Mouse (Mus musculus) c-Kit-positive CD71-positive TER-119-positive erythroid progenitor cells, embryonic 14.5 days (primary cell): ENCODE results near the gene A730049H05Rik.

Experiments used
- DNase-seq: peaks from one replicate; pipeline ENCODE4 v3.0.0-alpha.2; 2013; ENCODE audit warnings: low spot score

Gene A730049H05Rik

DNA sequence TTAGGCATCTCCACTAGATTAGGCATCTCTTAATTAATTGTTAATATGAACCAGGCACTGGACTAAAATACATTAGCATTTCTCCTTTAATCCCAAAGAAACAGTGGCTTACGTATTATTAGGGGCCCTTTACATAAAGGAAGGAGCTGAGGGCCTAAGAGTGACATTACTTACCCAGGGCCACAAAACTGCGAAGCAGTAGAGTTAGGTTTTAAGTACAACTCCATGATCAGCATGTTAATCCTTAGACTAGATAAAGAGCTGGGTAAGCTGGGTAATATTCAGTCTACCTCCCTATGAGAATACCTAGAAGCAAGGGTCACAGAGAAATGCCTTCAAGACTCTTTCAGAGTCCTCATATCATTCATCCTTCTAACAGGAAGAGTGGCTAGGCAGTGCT lies 12.9 kb downstream of the A730049H05Rik start:
- no peak for DNase-seq

DNA sequence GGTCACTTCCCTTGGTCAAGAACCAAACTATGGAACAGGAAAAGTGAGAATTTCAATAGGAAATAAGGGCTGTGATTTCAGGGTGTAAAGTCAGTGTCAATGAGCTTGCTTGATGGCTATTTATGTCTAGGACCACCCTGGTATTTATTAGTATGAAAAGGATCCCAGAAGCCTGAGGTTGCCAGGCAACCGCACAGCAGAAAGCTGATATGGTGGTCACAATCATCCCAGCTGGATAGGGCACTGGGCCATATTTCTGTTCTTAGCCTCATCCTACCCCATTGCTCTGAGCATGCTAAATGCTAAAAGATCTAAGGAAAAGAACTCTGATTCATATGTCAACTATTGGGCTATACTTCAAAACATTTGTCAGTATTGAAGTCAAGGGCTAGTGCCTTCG lies 14.8 kb downstream of the A730049H05Rik start:
- DNase-seq: no peak

DNA sequence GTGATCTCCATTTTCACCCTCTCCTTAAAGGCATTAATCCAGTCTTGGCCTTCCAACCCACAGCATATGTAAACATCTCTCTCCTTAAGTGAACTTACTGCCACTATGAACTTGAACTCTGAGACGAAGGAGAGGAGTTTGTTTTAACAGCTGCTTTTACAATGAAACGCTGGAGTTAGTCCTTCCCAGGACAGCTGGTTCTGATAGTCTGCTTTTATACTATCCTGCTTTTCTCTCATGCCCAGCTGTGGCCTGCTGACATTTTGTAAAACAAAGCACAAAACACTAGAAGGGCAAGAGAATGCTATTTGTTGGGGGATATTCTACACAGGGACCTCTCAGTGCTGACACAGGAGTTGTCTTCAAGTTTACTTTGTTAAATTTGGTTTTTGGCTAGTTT lies 25.7 kb downstream of the A730049H05Rik start:
- DNase-seq: no peak

DNA sequence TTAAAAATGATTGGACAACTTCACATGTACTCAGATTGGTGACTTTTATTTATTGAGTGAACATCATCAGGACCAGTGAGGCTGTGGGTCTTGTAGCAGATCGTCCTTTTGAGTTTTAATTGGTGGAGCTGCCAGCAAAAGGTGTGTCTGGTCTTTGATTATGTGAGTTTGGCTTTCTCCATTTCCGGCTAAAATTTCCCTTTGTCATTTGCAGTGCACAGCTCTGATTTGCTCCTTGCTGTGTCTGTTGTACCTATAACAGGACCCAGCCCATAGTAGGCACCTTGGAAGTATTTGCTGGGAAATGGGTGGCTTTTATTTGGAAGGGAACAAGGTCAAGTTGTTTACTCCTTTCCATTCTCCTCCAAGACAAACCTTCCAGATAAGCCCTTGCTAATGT lies 27.2 kb downstream of the A730049H05Rik start:
- no peak for DNase-seq

DNA sequence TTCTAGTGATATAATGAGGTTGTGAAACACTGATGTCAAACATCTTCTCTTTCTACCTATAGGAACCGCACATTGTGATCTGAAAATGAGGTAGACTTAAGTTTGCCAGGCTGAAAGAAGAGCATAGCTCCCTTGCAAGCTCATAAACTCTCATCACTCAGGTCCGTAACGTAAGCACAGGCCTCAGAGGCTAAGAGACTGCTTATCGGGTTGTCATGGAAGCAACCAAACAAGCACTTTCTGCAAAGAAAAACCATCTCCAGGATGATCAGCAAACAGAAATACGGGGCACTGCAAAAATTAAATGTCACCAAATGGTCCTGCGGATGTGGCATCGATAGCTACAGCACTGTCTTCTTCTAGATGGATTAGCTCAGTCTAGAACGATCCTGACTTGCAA lies 29.6 kb downstream of the A730049H05Rik start:
- no peak for DNase-seq

DNA sequence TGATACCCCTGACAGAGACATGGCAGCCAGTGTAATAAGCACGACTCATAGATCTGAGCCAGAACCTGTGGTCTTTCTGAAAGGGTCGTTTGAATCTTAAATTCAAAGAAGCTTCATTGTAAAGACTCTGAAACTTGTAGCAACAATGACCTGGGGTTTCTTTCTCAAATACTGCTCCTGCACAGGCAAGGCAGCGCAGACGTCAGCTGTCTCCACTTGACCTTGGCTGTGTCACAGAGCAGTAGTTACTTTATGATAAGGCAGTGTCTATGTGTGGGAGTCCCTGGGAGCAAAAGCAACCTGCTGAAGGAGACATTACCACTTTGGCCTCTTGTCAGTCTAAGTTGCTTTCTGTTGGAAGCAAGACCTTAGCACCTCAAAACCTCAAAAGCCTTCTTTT lies 30.3 kb downstream of the A730049H05Rik start:
- DNase-seq: no peak

DNA sequence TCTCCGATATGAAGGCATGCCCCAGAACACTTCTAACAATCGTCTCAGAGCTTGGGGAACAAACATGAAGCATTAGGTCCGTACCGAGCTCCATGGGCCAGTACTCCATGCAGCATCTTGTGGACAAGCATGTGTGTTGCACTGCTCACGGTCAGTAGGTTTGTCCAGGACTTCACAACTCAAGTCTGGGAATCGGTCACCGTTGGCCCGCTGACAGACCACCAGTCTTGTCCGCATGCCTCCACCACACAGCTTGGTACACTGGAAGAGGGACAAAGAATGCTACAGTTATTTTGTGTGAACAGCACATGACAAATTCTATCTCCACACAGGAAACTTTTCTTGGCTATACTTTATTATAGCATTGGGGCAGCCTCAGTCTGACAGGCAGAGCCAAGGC lies 32.9 kb downstream of the A730049H05Rik start:
- DNase-seq: no peak

DNA sequence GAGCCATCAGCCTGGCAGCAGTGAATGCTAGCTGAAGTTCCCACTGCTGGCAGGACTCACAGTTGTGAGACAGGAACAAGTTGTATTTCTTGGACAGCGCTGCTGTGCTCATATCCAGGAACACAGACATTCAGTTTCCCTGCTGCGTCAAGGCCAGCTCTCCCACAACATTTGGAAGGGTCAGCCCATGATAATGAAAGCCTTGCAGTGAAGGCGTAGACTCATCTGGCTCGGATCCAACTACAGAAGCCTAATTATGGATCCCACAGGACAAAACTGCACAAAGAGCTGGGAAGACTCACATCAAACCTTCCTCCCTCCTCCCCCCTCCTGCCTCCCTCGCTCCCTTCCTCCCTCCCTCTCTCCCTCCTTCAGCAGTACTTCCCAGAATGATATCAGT lies 34.0 kb downstream of the A730049H05Rik start:
- DNase-seq: no peak

DNA sequence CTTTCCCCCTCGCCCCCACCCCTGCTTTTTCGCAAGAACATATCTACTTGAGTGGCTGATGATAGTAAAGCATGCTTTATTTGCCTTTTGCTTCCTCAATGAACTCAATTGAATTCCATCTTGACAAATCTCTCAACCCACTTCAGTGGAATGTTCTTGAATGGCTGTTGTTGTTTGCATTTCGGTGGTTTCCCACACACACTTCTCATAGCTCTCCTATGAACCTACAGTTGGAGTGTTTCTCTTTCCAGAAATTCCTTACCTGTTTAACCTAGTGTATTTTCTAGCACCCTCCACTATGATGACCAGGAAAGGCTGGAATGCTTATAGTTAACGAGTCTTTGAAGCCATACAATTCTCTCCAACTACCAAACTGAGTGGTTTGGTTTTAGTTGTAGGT lies 38.6 kb downstream of the A730049H05Rik start:
- no peak for DNase-seq

DNA sequence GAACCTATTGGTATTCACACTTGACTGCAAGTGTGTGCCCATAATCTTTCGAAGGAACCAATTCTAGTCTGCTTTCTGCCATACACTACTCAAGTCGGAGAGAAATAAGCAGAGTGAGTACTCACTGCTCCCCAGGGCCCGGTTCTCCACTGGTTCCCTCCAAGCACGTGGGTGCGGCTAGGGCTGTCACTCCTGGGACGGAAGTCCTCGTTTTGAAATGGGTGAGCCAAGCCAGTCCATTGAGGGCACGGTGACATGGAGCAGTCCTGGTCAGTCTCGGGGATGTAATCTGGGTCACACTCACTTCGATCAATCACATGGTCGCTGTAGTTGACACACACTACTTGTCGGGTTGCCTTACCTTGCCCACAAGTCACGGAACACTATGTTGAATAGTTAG lies 41.5 kb downstream of the A730049H05Rik start:
- DNase-seq: no peak

DNA sequence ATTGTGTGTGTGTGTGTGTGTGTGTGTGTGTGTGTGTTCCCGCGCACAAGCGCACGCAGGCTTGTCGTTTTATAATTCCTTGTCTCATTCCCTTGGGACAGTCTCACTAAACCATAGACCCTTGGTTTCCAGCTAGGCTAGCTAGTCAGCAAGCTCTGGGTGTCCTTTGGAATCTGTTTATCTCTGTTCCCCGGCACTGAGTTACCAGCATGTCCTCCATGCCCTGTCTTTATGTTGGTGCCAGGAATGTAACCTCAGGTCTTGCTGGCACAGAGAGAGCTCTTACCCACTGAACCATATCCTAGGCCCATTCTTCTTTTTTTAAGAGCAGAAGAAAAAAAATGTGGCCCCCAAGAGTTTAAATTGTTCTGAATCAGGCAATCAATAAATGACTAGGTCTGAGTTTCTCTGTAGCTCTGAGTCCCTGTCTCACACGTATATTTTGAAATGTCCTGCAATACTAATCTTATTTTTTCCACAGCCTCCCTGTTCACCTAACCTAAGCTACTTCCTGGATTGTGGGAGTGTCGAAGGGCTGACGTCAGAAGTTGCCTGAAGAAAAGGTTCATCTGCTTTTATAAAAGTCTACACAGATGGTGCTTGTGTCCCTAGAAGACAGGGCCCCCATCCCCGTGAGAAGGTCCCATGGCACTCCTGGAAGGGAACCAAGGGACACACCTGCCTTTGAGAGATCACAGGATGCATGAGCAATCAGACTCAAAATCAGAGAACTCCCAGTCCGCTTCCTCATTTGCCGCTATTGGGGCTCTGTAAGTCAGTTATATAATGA lies 42.6 kb downstream of the A730049H05Rik start:
- DNase-seq: no peak

DNA sequence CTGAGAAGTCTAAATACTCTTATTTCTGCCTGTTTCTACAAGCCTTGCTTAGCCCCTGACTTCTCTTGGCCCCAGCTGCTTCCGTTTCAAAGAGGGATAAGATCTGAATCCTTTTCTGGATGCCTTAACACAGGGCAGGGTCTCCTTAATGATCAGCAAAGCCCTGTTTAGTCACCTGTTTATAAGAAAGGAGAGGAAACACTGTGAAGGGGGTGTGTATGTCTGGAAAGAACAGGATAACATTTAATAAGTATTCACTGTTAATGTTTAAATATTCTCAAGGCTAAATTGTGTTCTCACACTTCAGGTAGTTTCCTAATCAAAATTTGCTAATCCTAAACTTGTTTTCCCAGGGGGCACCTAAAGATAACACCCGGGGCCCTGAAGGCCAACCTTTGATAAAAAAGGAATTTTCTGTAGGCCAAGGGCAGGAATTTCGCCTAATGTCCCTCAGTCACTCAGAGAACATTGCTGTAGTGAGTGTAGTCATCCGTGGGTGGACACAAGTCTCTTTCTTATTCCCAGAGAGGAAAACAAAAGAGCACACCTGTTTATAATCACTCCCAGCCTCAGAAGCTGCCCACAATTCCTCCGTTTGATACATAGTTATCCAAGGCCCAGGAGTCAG lies 44.1 kb downstream of the A730049H05Rik start:
- no peak for DNase-seq

DNA sequence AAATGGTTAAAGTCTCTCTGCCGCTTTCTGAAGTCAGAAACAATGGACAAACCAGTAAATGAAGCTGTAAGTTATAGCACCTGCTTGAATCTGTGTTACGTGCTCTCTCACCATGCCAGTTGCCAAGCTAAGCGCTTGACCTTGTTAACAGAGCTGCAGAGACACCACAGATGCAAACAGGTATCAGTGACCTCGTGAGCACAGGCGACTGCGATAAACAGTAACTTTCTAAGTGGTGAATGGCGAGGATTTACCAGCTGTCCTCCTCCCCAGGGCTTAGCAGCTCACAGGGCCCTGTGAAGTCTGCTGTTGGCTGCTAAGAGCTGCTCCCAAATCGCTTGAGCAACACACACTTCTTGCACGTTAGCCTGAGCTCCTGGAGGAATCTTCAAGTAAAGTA lies 46.3 kb downstream of the A730049H05Rik start:
- DNase-seq: no peak

DNA sequence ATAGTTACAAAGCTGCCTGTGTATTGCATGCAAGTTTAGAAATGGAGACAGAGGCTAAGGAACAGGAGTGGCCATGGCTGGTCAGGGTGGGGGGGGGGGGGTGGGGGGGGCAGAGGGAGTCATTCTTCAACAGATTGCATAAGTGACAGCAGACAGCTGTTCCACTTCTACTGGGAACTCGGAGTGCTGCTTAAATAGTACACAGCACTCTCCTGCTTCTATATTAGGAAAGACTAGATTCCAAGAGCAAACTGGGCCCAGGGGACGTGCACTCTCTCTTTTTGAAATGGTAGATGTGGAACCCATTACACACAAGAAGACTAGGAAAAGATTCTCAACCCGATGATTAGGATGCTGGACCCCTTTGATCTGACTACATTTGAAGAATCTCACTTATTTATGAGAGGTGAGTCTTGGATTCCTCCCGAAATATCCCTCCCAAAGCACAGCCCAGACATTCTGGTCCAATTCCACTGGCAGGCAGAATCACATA lies 52.9 kb downstream of the A730049H05Rik start, which contains the start of gene Gm15737:
Gene Gm15737, plus strand, starts transcription at position 269 of the 493 bp plus-strand sequence.
- DNase-seq: no peak

DNA sequence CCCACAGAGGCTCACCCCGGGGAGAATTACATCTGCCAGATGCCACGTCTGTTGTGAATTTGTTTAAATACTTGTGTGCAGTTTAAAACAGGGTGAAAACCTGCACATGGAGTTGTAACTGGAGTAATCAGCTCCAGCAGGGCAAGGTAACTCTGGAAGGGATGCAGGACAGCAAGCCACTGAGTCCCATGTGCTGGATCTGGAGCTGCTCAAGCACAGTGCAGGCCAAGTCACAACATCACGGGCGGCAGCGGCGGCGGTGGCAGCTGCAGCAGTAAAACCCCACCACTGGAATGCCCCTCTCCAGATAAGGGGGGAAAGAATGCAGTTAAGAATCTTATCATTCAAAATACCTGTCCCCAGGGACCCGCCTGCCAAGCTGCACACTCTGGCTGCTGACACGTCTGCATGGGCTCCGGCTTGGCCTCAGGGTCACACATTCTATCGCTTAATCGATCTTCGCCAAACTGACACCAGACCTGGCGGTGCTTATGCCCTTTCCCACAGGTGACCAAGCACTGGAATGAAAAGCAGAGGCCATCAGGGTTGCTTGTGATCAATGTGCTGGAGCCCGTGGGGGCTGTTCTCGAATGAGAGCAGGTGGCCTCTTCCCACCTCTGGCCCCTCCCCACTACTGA lies 53.4 kb downstream of the A730049H05Rik start:
- no peak for DNase-seq

DNA sequence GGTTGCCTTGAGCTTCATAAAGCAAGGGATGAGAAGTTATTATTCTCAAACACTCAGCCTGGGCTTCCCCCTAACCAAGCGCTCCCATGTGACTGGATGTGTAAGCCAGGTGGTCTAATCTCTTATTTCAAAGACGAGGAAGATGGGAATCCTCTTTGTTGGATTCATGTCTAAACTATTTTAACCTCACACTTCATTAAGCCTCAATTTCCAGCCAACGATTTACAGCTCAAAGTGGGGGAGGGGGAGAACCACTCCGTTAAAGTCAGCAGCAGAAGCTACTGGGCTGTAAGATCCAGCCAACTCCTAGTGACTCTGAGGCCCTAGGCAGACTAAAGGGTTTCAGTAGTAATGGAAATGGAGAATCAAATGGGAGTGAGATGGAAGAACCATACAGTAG lies 55.5 kb downstream of the A730049H05Rik start:
- DNase-seq: no peak

DNA sequence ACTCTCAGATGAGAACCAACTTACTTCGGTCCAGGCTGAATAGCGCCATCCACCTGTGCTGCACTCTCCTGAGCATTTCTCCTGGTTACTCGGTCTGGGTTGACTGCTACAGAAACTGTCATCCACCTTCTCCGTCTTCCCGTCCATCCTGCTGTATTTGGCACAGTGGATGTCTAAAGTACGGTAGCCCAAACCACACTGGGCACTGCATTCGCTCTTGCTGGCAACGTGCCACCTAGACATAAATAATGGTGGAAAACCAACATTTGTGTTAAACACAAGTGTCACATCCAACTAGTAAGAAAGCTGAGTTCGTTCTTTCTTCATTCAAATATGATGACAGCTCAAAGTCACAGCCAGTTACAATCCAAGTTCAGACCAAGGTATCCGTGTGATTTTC lies 56.5 kb downstream of the A730049H05Rik start:
- no peak for DNase-seq

DNA sequence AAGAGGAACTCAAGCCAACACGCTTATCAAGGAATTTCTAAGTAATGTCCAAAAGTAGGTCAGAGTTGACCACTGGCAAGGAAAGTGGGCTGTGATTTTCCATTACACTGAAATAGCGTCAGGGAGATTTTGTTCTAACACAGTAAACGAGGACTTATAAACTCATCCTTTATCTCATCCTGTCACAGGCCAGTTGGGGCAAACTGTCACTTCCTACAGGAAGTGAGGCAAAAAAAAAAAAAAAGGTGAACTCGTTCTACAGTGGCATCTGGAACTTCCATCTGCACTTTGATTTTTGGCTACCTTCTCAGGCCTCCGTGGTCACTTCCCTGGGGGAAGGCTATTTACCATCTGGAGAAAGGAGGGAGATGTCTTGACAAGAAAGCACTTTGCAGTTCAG lies 58.6 kb downstream of the A730049H05Rik start:
- no peak for DNase-seq

DNA sequence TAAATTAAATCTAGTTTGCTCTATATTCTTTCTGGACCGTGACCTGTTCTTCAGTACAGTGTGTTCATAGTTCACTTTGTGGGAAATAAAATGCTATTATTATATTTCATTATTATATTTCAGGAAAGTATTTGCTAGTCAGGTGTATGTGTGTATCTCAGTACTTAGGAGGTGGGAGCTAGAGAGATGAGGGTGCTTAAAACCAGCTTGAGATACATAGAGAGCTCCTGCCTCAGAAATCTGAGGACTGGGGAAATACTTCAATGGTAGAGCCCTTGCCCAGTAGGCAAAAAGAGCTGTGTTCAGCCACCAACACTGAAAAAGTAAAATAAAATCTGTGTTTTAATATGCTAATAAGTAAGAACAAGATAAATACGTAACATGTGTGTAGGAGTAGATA lies 59.1 kb downstream of the A730049H05Rik start:
- DNase-seq: no peak

DNA sequence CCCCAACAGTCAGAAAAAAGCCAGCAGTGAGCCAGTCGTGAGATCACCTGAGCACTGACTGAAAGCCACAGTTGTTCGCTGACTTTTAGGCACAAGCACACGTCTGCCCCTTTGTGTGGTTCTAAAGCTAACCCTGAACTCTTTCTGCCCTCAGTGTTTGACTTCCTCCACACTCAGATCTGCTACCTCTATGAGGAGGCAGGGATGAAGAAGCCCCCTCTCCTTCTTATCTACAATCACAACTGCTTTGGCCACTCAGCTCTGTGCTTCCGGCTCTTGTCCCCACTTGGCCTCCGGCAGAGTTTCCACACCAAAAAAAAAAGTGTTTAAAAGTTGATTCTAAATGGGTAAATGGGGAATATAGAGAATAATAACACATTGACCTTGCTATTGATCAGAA lies 59.8 kb downstream of the A730049H05Rik start:
- DNase-seq: no peak

DNA sequence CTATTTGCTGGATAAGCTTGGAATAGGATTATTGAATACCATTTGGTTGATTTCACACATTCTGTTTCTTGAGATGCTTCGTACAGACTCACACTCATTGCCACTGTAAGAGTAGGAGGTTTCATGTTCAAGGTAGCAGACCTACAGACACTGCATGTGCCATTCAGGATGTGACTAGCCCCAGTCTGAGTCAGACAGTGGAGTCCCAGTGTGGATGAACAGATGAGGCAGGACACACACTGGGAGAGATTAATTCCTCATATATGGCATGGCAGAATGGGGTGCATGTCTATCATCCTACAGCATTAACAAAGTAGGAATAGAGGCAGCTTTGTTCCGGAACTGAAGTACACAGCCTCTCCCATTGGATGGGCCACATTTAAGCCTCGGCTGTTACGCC lies 61.0 kb downstream of the A730049H05Rik start:
- DNase-seq: no peak

DNA sequence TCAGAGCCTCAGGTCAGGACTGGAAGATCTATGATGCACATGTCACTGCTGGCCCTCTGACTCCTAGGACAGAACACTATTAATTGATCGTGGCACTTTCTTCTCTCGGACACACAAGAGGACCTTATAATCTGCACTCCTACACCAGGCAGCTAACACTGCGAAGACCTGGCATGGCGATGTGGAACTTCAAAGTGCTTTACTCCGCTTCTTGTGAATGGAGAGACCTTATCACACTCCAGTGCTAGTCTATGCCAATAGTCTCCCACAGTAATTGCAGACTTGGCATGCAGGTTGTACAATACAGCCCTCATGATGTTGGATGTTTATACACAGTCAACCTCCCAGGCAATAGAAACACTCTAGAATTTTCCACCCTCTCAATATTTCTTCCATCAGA lies 62.5 kb downstream of the A730049H05Rik start:
- DNase-seq: no peak

DNA sequence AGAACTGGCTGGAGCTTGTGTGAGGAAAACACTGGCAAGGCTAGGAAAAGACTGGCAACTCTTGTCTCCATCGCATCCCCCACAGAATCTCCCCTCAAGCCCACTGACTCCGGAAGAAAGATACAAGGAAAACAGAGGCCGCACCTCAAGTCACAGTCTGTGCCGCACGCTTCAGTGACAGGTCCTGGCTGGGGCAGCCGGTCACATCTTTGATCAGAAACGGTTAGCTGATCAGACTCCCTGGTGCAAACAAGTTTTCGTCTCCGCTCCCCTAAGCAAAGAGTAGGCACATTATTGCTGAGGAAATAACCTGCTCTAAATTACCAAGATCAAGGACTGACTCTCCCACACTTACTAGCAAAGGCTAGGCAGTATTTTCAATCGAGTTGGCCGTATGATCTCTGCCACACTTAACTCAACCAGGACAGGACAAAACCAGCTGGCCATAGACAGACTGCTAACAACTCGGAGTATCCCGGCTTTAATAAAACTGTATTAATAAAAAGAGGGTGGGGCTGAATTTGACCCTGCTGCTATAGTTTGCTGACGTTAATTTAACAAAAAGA lies 63.5 kb downstream of the A730049H05Rik start:
- no peak for DNase-seq
